Mouse (Mus musculus) bone marrow, adult 2 months (tissue): ENCODE data around the gene Aak1.

Experiments used
- CTCF ChIP-seq: fragments of 200-500 bp; IDR thresholded peaks from 2 replicates; pipeline ENCODE4 v1.5.1; 2011; ENCODE audit warnings: low read length, control low read depth; ENCODE audit not compliant: control insufficient read depth, insufficient read depth
- POLR2A ChIP-seq: fragments of 200-500 bp; IDR thresholded peaks from 2 replicates; pipeline ENCODE4 v1.6.1; 2011; ENCODE audit warnings: low read depth, mild to moderate bottlenecking, control low read depth, low read length, borderline replicate concordance; ENCODE audit not compliant: control insufficient read depth

- TF ChIP-seq CTCF (no peak), POLR2A (no peak)
Measured at GRCm38 (mm10) chr6:86848580-86848914, 770 bp upstream of the Aak1 start.
